Mouse (Mus musculus) bone marrow macrophage, adult 2 months (primary cell): ENCODE results near the gene Nuak2. TPM values are rescaled to one million over a fixed set of nuclear protein-coding genes. Genes with fewer than 3 reads are reported as not detected.

ENCODE experiments used
- H3K27ac ChIP-seq: 2 replicates; pipeline ENCODE4 v1.5.1; 2012; ENCODE audit warnings: low read depth, low read length; ENCODE audit not compliant: insufficient read depth
- H3K4me1 ChIP-seq: 2 replicates; pipeline ENCODE4 v1.6.1; 2012; ENCODE audit warnings: low read length; ENCODE audit not compliant: control insufficient read depth, insufficient read depth
- H3K4me3 ChIP-seq: 2 replicates; pipeline ENCODE4 v1.5.1; 2012; ENCODE audit warnings: mild to moderate bottlenecking, low read length, moderate library complexity; ENCODE audit not compliant: insufficient read depth
- CTCF ChIP-seq: IDR thresholded peaks from 2 replicates; pipeline ENCODE4 v1.5.1; 2012; ENCODE audit warnings: low read depth, mild to moderate bottlenecking, low read length, moderate library complexity
- POLR2A ChIP-seq: IDR thresholded peaks from 2 replicates; pipeline ENCODE4 v1.6.1; 2012; ENCODE audit warnings: mild to moderate bottlenecking, low read depth, low read length, borderline replicate concordance
- polyA plus RNA-seq: library from polyadenylated mRNA; stranded (reverse); fragments of >200 nt; gene quantifications from 2 replicates; pipeline ENCODE4 v1.2.4, GENCODE M21; 2012; ENCODE audit not compliant: missing spikeins, insufficient read depth, insufficient read length

The Nuak2 gene
- polyA plus RNA-seq, 1 experiment: 22.6 TPM

GRCm38 (mm10) chr1:132374140-132374872 is 58.4 kb downstream of the Nuak2 start:
- TF ChIP-seq POLR2A: no peak
- TF ChIP-seq CTCF: no peak
- H3K4me3 ChIP-seq: no peak overlapping the region
- H3K4me1 ChIP-seq: peaks cover 38% of the 10 kb centered on the region
- no peak overlapping the region for H3K27ac ChIP-seq

GRCm38 (mm10) chr1:132374873-132375244 is 58.9 kb downstream of the Nuak2 start:
- TF ChIP-seq POLR2A (no peak), CTCF (no peak)
- no peak overlapping the region for H3K4me3 ChIP-seq
- H3K27ac ChIP-seq: no peak overlapping the region
- H3K4me1 ChIP-seq: peaks cover 32% of the 10 kb centered on the region

- no peak for TF ChIP-seq POLR2A
- TF ChIP-seq CTCF: no peak
- H3K4me3 ChIP-seq: no peak overlapping the region
- peaks cover 28% of the 10 kb centered on the region for H3K4me1 ChIP-seq
- H3K27ac ChIP-seq: no peak overlapping the region
Observed at GRCm38 (mm10) chr1:132375256-132375655, 59.3 kb downstream of the Nuak2 start.

- H3K4me3 ChIP-seq: no peak overlapping the region
- no peak overlapping the region for H3K27ac ChIP-seq
- TF ChIP-seq CTCF (no peak), POLR2A (no peak)
- peaks cover 19% of the 10 kb centered on the region for H3K4me1 ChIP-seq
Observed at GRCm38 (mm10) chr1:132376211-132377054, 60.5 kb downstream of the Nuak2 start.

- Histone ChIP-seq H3K27ac (no peak overlapping the region), H3K4me3 (no peak overlapping the region), H3K4me1 (peaks cover 13% of the 10 kb centered on the region)
- TF ChIP-seq CTCF (no peak), POLR2A (no peak)
Observed at GRCm38 (mm10) chr1:132377055-132377365, 61.1 kb downstream of the Nuak2 start.

- Histone ChIP-seq H3K4me1 (peaks cover 10% of the 10 kb centered on the region), H3K4me3 (no peak overlapping the region), H3K27ac (no peak overlapping the region)
- TF ChIP-seq CTCF: no peak
- TF ChIP-seq POLR2A: no peak
Observed at GRCm38 (mm10) chr1:132377811-132378210, 61.9 kb downstream of the Nuak2 start.

GRCm38 (mm10) chr1:132380550-132381100 is 64.7 kb downstream of the Nuak2 start:
- Histone ChIP-seq H3K27ac (no peak overlapping the region), H3K4me3 (no peak overlapping the region), H3K4me1 (peaks cover 17% of the 10 kb centered on the region)
- TF ChIP-seq POLR2A (no peak), CTCF (no peak)

- H3K27ac ChIP-seq: no peak overlapping the region
- H3K4me1 ChIP-seq: peaks cover 17% of the 10 kb centered on the region
- H3K4me3 ChIP-seq: no peak overlapping the region
- no peak for TF ChIP-seq POLR2A
- no peak for TF ChIP-seq CTCF
Observed at GRCm38 (mm10) chr1:132381929-132382328, 66.0 kb downstream of the Nuak2 start.

Other genes starting within 250 kb of the Nuak2 start
- gene Mfsd4a, start 248.1 kb upstream of the Nuak2 start, polyA plus RNA-seq: not detected in 2 replicates
- 56.1 and 65.3 TPM in 2 replicates for gene Cdk18, start 176.4 kb upstream of the Nuak2 start, polyA plus RNA-seq
- not detected in 2 replicates for gene Lemd1, start 124.7 kb upstream of the Nuak2 start, polyA plus RNA-seq
- not detected in 2 replicates for gene AC124108.1, start 124.7 kb upstream of the Nuak2 start, polyA plus RNA-seq
- not detected in 2 replicates for gene Gm10188, start 86.4 kb upstream of the Nuak2 start, polyA plus RNA-seq
- gene Klhdc8a, start 17.5 kb upstream of the Nuak2 start, polyA plus RNA-seq: not detected in 2 replicates
- 9.3 and 11.2 TPM in 2 replicates for gene Tmcc2, start 75.2 kb downstream of the Nuak2 start, polyA plus RNA-seq
- 24.1 and 26.8 TPM in 2 replicates for gene Dstyk, start 101.4 kb downstream of the Nuak2 start, polyA plus RNA-seq
- gene Rbbp5, start 161.2 kb downstream of the Nuak2 start, polyA plus RNA-seq: 45.1 and 46.2 TPM in 2 replicates
- gene Tmem81, start 190.1 kb downstream of the Nuak2 start, polyA plus RNA-seq: 11.9 and 13.0 TPM in 2 replicates
- gene Cntn2, start 227.1 kb downstream of the Nuak2 start, polyA plus RNA-seq: not detected in 2 replicates